Comparison of ENCODE assay signal across 8 mouse cellular contexts in the genomic region with DNA sequence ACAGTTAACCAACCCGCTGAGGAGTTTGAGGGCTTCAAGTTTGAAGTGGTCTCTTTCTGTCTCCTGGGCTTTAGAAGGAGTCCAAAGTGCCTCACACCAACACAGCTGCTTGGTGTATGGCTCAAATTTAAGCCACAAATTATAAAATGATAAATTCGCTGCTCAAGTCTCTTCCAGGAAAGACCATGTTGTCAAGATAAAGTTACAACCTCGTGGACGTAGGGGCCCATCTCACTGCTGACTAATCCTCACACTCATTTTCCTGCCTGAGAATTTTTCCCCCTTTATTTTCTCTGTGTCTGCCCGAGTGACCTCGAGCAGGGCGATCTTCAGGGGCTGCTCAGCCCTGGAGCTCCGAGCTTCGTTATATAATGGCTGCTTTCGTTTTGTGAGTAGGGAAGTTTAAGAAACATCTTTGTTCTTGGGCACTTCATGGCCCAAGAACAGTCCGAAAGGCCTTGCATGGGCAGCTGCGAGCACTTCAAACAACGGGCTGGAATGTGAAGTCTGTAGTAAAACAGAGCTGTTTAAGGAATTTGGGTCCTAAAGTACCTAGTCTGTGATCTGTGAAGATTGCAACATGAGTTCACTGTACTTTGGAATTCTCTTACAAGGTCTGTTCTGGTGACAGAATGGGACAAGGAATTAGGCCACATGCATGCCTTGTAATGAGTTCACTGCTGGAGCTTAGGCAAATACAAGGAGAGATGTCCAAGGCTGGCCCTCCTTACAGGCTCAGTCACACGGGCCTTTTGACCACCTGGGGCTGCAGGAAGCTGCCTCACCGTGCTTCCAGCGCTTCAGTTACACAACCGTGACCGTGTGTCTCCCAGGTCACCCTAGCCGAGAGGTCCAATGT. TPM values are rescaled to one million over a fixed set of nuclear protein-coding genes. Genes with fewer than 3 reads are reported as not detected.
DNase-seq lines count a peak whose midpoint lies in the region; ATAC-seq and TF ChIP-seq lines count a peak whose summit lies in the region.

No protein-coding gene starts in this region.

- H3K4me3 ChIP-seq in C2C12 (ENCODE audit: insufficient read depth, poor library complexity, severe bottlenecking): no peak overlapping the region
- H3K4me3 ChIP-seq in heart, embryonic 15.5 days: no peak overlapping the region
- H3K4me3 ChIP-seq in liver, embryonic 14.5 days (ENCODE audit: insufficient read depth in 1 of 2, low read depth in 2 of 2, low read length in 2 of 2): no peak overlapping the region

- no peaks in the 10 kb centered on the region for H3K36me3 ChIP-seq in C2C12 (ENCODE audit: control insufficient read depth, insufficient read depth)
- H3K36me3 ChIP-seq in heart, embryonic 15.5 days: no peaks in the 10 kb centered on the region
- no peaks in the 10 kb centered on the region for H3K36me3 ChIP-seq in liver, embryonic 14.5 days (replicated peaks; ENCODE audit: control insufficient read depth, insufficient read depth, low read depth)

- no peaks in the 10 kb centered on the region for H3K9me3 ChIP-seq in heart, embryonic 15.5 days (replicated peaks)
- no peaks in the 10 kb centered on the region for H3K9me3 ChIP-seq in liver, embryonic 14.5 days (ENCODE audit: control insufficient read depth, low read length)

- H3K9ac ChIP-seq in heart, embryonic 15.5 days: no peak overlapping the region
- H3K9ac ChIP-seq in liver, embryonic 14.5 days (replicated peaks): no peak overlapping the region

- H3K79me2 ChIP-seq in C2C12 (ENCODE audit: control insufficient read depth, insufficient read depth): no peaks in the 10 kb centered on the region

- peak; percentile 74 for DNase-seq in 3134 (ENCODE audit: extremely low read depth, insufficient read length, low spot score)
- no peak for DNase-seq in liver, embryonic 14.5 days (ENCODE audit: low read depth in 3 of 3, low spot score in 3 of 3)
- no peak for DNase-seq in urinary bladder, postnatal 36 days (ENCODE audit: low spot score in 2 of 2)
- no peak for DNase-seq in ovary, postnatal 14 days (ENCODE audit: low spot score)

- H3K4me1 ChIP-seq in heart, embryonic 15.5 days (replicated peaks): peaks cover 36% of the 10 kb centered on the region
- peaks cover 0 to 8% of the 10 kb centered on the region in 2 experiments; a peak in 2 of 4 replicates for H3K4me1 ChIP-seq in liver, embryonic 14.5 days (replicated peaks; ENCODE audit: control insufficient read depth in 2 of 2, insufficient read depth in 2 of 2, low read length in 1 of 2)

- no peak for TF ChIP-seq EP300 in liver, embryonic 14.5 days (IDR thresholded peaks at IDR 0.05; ENCODE audit: low read depth)

- no peaks in the 10 kb centered on the region for H3K79me3 ChIP-seq in C2C12 (ENCODE audit: low read depth)

- H3K4me2 ChIP-seq in heart, embryonic 15.5 days: peak overlapping the region; percentile 60
- peak overlapping the region; percentile 45 for H3K4me2 ChIP-seq in liver, embryonic 14.5 days (ENCODE audit: low read depth)

- WGBS in heart, embryonic 15.5 days: 41% methylated on average over 19 of the region's 19 CpGs
- 27% methylated on average over 19 of the region's 19 CpGs for WGBS in liver, embryonic 14.5 days (ENCODE audit: insufficient replicate concordance)

- H3ac ChIP-seq in C2C12 (ENCODE audit: control insufficient read depth, insufficient read length, low read depth): no peak overlapping the region

- H3K27me3 ChIP-seq in C2C12 (ENCODE audit: control insufficient read depth, insufficient read depth, insufficient read length): no peaks in the 10 kb centered on the region
- no peaks in the 10 kb centered on the region for H3K27me3 ChIP-seq in heart, embryonic 15.5 days
- no peaks in the 10 kb centered on the region for H3K27me3 ChIP-seq in liver, embryonic 14.5 days (ENCODE audit: control insufficient read depth, insufficient read depth, low read length)

- no peak for ATAC-seq in heart, embryonic 15.5 days (replicated peaks; ENCODE audit: insufficient number of reproducible peaks, insufficient read depth, low FRiP score, low read depth)
- peak; percentile 21; the same call in 1 of the 2 replicates for ATAC-seq in liver, embryonic 14.5 days (ENCODE audit: insufficient read depth)
- ATAC-seq in activated CD4-positive, CD25-positive, alpha-beta regulatory T cell, adult 4 months: no peak
- no peak for ATAC-seq in inflammation-experienced regulatory T-cells, adult 6 months

- TF ChIP-seq CTCF in C2C12 (IDR thresholded peaks at IDR 0.05; ENCODE audit: control insufficient read depth, insufficient read depth, insufficient read length): no peak
- TF ChIP-seq CTCF in liver, embryonic 14.5 days (IDR thresholded peaks at IDR 0.05; ENCODE audit: low read depth): no peak

- peak overlapping the region; percentile 76 for H3K27ac ChIP-seq in heart, embryonic 15.5 days
- H3K27ac ChIP-seq in liver, embryonic 14.5 days: no peak overlapping the region

TF ChIP-seq in C2C12, 6 proteins besides CTCF, POLR2A, EP300 and RAD21:
- TF ChIP-seq MYOG (IDR thresholded peaks at IDR 0.05; ENCODE audit: control insufficient read depth, extremely low read depth, insufficient read length) (no peak), FOSL1 (IDR thresholded peaks at IDR 0.05; ENCODE audit: insufficient read depth, low read length, poor library complexity, severe bottlenecking) (no peak), MYOD1 (IDR thresholded peaks at IDR 0.05; ENCODE audit: control insufficient read depth, insufficient read length, low read depth) (no peak), CEBPB (IDR thresholded peaks at IDR 0.05; ENCODE audit: low read depth) (peak; percentile 60), MAX (IDR thresholded peaks at IDR 0.05) (peak; percentile 60)
TF ChIP-seq in C2C12: peak in this region for 2.

RNA-seq across cellular contexts. Expression of a gene that starts 27.1 kb away (rescaled TPM):
- 5.5 TPM for polyA plus RNA-seq in C2C12 (2012; fragmentation: generic; extraction: Trizol)
- 11.0 and 16.3 TPM in 2 replicates for polyA plus RNA-seq in heart, embryonic 15.5 days (2015; fragmentation: Nextera tagmentation; extraction: Ambion mirVana)
- 4.0 and 5.0 TPM in 2 replicates for polyA plus RNA-seq in liver, embryonic 14.5 days (2012; rRNA removed)
- 4.8 and 4.9 TPM in 2 replicates for polyA plus RNA-seq in liver, embryonic 14.5 days (2014; fragmentation: Nextera tagmentation; extraction: Ambion mirVana)
- 10 to 100 TPM; 14.0 to 15.2 TPM for polyA plus RNA-seq in activated CD4-positive, CD25-positive, alpha-beta regulatory T cell, adult 4 months (2017; shearing (Covaris generic))
- 10 to 100 TPM; 13.1 to 20.9 (median 19.4) TPM for polyA plus RNA-seq in inflammation-experienced regulatory T-cells, adult 6 months (2017; shearing (Covaris generic))
